Mouse (Mus musculus): ENCODE results near the gene Galc.
"Not testable (repeated sequence)": the region's sequence is repeated elsewhere in the genome, so short reads cannot be mapped to it uniquely, and the experiment has no call there.

Gene Galc

DNA sequence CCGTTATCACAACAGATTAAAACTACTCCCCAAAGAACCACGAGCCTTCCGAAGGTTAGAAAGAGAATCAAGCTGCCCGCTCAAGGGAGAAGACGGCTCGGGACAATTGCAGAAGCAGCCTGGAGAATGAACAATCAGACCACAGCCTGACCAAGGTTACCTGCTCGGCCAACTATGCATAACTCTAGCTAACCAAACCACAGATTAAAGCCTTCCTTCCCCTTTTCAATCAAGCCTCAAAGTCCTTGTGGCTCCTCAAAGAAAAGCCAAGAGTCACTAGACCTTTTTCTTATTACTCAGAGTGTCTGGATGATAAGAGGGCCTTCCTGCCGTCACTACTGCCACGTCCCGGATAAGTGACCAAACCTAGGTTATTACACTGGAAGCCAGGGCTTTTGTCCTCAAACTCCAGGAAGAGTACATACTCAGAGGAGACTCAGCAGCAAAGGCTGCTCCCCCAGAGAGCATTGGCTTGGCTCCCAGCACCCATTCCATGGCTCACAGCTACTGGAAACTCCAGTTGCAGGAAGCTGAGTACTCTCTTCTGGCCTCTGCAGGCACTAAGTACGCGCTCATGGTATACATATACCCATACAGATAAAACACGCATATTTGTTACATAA, 3.8 kb downstream of the Galc start:
- no peak for DNase-seq (ENCODE audit: low spot score)

DNA sequence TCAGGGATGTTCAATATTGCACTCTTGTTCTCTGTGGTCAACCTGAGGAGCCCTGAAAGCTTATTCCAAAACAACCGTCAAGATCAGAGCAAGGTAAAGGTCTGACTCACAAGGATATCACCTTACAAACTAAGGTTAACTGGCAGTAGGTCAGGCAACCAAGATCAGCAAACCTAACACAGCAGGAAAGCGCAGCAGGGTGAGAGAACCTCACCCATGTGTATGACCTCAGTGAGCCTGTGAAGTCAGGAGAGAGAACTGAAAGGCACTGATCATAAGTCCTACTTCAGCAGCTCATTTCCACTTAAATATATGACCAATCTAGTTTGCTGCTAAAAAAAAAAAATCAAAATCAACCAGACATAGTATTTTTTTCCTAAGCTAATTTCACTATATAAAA, 6.8 kb downstream of the Galc start:
- DNase-seq (ENCODE audit: low spot score) = no peak

DNA sequence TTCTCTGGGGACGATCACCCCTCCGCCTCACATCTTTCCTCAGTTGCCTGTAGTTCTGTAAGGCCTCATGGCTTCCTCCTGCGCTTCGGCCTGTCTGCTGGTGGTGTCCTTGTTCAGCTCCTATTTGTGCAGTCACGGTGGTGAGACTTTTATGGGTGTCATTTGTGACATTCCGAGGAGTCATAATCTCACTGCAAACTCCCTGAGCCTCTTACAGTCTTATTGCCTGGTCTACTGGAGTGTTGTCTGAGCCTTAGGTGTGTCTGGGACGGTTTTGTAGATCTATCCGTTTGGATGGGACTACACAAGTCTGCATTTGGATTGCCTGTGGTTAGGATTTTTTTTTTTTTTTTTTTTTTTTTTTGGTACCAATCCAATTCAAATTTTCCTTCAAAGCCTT, 8.9 kb downstream of the Galc start:
- no peak for DNase-seq (ENCODE audit: low spot score)

DNA sequence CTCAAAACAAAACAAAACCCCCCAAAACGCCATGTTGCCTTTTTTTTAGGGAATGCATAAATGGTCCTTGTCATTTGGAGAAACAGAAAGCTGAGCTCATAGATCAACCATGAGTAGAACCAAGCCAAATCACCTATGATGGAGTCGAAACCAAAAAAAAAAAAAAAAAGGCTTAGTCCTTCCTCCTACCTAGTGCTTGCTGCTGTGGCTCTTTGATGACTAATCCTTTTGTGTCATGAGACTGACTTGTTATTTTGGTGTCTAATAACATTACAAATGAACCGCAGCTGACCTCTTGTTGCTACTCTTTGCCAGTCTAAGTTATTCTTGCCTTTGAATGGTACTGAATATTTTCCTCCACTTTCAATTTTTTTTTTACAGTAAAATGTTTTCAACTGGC, 9.6 kb downstream of the Galc start:
- no peak for DNase-seq (ENCODE audit: low spot score)

DNA sequence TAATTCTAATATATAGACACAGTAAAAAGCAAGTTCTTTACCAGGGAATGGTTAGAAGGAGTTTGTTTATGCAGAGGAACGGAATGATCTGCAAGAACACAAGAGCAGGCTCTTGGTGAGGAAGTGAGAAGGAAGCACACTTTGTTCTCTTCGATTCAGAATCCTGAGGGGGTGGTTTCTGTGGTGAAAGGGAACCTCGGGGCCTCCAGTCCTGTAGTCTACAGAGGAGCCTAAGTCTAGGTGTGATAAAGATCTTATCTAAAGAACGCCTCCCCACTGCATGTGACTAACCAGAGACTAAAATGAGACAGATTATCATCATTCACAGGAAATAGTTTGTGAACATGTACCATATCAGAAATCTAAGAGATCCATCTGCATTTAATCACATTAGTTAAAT, 12.4 kb downstream of the Galc start:
- DNase-seq (ENCODE audit: low spot score) = no peak

DNA sequence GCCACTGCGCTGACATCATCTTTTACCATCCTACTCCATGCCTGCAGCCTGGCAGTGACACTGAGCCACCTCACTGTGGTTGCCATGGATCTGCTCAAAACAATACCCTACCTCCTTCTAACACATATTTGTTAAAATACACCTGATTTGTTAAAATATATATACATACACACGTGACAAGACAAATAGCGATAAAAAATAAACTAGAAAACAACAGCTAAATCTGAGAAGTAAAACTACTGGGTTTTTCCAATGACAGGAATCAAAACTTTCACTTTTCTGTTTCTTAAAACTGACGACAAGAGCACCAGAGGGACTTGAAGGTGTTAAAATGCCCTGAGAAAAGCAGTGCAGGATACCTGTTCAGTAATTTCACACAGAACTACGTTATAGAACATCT, 14.4 kb downstream of the Galc start:
- no peak for DNase-seq (ENCODE audit: low spot score)

DNA sequence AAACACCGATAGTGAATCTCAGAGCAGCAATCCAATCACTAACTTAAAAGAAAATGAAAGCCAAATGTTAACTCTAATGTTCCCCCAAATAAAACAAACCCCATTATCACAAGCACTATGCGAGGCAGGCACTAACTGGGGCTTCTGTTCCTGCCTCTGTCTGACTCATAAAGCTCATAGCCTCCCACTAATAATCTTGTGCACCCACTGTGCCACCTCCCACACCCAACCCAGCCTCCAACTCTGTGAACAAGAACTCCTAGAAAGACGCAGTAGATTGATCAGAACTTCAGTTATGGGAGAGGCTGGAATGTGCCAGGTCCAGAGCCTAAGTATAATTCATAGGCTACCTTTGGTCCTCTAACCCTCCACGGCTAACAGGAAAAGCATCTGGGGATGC, 15.1 kb downstream of the Galc start:
- no peak for DNase-seq (ENCODE audit: low spot score)

DNA sequence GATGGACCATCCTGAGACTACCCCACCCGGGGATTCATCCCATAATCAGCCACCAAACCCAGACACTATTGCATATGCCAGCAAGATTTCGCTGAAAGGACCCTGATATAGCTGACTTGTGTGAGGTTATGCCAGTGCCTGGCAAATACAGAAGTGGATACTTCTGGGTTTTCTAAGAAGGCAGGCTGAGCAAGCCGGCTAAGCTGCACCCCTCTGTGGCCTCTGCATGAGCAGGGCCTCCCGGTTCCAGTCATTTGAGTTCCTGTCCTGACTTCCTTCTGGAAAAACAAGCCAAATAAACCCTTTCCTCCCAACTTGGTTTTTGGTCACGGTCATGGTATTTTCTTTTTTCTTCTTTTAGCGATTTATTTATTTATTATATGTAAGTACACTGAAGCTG, 20.8 kb downstream of the Galc start:
- not testable (repeated sequence) for DNase-seq (ENCODE audit: low spot score)

DNA sequence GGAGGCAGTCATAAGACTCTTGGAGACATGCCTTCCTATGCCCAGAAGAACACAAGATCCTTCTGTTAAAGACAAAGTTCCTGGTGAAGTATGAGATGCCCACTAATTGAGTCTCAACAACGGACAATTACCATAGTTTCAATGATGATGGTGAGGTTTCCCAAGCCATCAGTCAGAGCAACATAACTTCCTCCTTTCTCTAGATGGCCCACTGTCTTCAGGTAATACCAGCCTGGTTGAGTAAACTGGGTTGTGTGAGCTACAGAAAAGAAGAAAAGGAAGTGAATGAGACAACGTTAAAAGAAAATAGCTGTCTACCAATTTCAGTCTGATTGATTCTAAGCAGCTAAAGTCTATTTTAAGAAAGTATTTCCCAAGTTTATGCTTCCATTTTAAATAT, 32.2 kb downstream of the Galc start:
- no peak for DNase-seq (ENCODE audit: low spot score)

DNA sequence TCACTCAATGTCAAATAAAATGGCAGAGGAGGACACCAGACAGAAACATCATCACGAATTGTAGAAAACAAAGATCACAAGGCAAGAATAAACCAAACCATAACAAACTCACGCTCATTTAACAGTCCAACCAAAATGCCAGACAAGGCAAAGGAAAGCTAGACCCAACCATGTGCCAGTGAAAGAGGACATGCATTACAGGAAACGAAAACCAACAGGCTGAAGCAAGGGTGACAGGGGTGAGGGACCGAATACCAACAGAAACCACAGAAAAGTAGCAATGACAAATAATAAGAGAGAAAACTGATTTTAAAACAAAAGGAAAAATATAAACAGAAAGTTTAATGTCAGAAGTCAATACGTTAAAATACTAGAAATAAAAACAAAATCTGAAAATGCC, 36.0 kb downstream of the Galc start:
- DNase-seq (ENCODE audit: low spot score) = no peak

DNA sequence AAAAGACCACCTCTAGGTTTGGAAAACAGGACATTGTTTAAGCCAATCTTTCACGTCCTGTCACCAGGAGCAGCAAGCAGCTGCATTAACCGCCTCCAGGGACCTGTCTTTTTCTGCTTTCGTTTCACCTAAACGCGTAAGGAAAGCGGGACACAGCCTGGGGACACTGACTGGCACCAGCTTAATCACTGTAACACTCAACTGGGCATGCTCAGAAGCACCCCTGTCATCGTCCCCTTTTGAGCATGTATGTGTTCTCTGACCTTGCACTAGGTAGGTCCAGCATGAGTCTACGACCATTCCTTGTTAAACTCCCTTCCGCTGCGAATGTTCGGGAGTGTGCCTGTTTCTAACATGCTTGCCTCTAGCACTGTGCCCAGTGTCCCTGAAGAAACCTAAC, 42.8 kb downstream of the Galc start:
- no peak for DNase-seq (ENCODE audit: low spot score)

DNA sequence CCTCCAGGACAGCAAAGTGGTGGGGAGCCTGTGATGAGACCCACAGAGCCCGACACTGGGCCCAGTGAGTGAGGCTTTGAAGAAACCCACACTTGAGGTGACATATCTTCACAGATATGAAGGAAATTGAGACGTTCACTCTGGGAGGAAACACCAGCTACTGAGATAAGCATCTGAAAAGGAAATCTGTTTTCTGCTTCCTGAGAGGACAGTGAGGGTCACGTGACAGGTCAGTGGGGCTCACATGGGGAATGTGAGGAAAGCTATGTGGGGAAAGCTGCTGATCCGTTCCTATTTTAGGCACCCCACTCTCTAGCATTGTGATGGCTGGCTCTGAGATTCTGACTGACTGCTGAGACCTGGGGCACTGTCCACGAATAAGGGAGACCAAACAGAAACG, 43.7 kb downstream of the Galc start:
- no peak for DNase-seq (ENCODE audit: low spot score)

DNA sequence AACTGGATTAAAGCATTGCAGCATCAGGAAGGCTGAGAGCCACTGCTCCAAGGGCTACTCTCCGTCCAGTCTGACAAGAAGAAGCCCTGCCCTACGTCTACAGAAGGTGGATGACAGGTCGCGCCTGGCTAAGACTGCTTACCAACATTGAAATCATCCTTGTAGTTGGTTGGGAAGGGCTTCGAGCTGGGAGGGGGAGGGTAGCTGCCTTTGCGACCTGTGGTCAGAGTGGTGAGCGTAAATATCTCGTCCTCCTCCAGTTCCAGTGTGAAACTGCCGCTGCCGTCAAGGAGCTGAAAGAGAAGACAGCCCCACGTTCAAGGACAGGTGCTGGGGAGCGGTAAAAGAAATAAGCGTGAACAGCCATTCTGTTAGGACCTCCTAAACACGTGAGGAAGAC, 45.1 kb downstream of the Galc start:
- DNase-seq (ENCODE audit: low spot score) = no peak

DNA sequence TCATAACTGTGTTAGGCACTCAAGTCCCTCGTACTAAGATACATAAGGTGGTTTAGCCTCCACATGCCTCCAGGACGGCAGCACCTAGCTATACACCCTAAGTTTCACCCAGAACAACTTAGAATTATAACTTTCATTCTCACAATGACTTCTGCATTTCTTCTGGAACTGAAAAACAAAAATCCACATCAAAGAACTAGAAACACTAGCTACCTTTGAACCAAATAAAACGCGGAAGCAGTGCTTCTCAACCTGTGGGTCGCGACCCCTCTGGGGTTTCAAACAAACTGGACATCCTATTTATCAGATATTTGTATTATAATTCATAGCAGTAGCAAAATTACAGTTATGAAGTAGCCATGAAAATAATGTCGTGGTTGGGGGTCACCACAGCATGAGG, 45.5 kb downstream of the Galc start:
- DNase-seq (ENCODE audit: low spot score) = no peak

DNA sequence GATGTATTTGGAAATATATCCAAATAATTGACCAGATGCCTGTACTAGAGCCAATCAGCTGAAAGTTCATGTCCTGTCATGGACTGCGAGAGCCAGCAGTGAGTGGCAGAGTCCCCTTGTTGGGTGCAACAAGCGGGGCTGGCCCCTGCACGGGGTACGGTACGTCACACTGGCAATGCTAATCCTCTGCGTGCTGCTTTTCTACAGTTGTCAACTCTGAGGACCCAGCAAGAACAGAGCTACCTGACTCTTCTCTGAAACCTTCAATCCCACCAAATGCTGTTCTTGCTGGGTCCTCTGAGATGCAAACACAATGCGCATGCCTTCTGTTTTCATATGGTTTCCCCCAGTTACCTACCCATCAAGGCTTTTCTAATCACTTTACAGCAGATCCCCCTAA, 45.9 kb downstream of the Galc start:
- DNase-seq (ENCODE audit: low spot score) = no peak

DNA sequence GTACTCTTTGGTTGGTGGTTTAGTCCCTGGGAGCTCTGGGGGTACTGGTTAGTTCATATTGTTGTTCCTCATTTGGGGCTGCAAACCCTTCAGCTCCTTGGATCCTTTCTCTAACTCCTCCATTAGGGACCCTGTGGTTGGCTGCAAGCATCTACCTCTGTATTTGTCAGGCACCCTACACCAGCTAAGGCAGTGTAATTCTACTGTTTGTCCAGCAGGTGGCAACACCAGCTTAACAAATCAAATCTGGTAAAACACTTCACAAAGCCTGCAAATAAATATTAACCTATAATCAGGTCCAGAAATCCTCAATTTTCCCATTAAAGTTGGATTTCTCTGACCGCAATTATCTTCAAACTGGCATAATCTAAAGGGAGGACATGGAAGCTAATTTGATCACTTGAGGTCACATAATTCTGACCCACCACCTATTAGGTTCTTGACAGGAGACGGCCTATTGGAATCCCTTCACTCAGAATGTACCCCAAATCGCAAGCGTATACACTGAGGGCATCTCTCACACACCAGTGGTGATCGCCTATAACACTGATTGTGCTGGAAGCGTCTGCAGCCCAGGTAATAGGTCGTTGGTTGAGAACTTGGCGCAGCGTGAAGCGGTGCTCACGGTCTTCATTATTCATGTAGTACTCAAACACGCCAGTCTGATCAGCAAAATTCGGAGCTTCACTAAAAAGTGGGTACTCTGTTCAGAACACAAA, 46.6 kb downstream of the Galc start:
- DNase-seq (ENCODE audit: low spot score) = peak; percentile 77

DNA sequence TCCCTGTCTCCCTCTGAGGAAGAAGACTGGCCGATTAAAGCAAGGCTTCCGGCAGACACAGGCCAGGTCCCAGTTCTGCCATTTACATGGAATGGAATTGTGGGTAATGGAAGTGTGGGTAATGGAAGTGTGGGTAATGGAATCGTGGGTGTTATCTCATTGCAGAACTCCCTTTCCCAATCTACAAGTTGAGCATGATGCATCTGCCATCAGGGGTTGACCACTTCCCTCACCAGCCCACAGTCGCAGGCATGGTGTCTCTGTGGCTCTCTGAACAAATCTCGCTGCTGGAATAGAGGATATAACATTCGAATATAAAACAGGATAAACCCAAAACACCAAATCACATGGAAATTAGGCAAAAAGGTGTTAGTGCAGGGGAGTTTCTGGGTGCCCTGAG, 48.8 kb downstream of the Galc start:
- DNase-seq (ENCODE audit: low spot score) = no peak

DNA sequence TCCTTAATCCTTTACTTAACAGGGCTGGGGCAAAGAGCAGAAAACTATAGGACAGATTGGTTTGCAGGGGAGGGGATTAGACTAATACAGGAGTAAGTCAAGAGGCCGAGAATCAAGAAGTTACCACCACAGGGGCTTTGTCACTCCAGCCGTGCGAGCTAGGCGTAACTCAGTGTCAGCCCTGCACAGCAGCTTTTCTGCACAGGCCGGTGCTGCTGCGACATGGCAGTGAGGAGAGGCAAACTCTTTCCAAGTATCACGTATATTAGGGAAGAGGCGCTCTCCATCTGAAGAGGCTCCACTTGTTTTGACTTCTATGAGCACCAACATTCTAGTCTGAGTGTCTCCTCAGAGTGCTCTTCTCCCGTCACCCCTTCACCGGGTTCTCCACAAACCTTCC, 51.2 kb downstream of the Galc start:
- no peak for DNase-seq (ENCODE audit: low spot score)

DNA sequence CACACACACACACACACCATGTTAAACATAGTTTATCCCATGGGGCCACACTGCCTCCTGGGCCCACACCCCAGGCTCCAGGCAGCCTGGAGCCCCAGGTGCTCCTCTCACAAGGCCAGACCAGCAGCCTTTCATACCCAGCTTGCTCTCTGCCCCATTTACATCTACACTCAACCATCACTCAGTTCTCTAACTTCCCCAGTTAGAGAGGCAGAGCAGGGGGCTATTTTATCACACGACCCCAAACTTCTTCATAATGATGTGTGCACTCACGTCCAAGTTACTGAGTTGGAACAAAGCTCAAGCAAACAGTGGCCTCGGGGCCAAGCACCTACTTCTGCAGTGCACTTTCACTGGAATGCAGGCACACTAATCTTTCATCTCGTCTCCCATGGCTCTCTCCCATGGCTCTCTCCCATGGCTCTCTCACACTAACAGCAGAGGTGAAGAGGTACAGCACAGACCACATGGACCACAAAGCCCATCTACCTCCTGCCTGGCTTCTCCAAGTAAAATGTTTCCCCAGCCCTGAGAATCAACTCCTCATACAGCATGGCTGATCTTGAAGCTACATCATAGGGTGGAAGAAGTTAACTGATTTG, 53.7 kb downstream of the Galc start:
- DNase-seq (ENCODE audit: low spot score) = no peak

DNA sequence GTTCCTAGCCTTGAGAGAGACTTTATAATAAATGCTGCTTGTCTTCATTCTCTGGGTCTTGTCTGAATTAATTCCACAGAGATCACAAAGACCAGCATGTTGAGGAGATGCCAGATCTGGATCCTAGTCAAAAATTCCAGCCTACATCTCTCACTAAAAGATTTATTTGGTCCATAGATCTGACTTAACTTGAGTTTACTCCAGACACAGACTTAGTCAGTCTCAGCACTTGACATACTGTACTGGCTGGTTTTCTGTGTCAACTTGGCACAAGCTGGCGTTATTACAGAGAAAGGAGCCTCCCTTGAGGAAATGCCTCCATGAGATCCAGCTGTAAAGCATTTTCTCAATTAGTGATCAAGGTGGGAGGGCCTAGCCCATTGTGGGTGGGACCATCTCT, 61.9 kb downstream of the Galc start:
- no peak for DNase-seq (ENCODE audit: low spot score)

DNA sequence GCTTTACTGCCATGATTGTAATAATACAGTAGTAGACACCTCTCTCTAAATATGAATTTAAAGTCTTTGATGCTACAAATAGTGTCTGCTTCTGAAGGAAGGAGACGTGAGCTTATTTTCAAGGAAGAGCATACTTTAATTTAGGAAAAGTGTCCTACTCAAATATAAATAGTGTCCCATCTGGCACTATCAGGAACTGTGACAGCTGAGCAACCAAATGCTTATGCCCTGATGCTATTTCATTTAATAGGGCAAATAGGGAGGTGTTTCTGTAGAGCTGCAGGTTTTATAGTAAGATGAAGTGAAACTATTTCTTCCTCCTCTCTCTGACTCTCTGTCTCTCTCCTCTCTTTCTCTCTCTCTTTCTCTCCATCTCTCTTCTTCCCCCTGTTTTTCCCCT, 69.1 kb downstream of the Galc start:
- no peak for DNase-seq (ENCODE audit: low spot score)

DNA sequence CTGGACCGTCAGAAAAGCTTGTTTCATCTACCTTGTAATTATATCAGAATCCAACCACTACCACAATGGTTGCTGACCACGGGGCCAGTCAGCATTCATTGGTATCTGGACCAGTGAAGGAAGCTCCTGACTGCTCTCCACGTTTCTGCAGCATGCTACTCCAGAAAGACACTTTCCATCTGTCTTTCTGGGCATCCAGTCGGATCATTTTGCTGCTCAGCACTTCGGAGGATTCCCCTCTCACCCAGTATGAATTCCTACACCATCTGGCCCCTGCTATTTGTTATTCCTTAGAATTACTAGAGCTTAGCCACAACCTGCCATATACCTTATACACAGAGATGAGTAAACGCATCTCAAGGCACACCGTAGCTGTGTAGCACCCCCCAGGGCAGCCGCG, 70.2 kb downstream of the Galc start:
- DNase-seq (ENCODE audit: low spot score) = no peak

DNA sequence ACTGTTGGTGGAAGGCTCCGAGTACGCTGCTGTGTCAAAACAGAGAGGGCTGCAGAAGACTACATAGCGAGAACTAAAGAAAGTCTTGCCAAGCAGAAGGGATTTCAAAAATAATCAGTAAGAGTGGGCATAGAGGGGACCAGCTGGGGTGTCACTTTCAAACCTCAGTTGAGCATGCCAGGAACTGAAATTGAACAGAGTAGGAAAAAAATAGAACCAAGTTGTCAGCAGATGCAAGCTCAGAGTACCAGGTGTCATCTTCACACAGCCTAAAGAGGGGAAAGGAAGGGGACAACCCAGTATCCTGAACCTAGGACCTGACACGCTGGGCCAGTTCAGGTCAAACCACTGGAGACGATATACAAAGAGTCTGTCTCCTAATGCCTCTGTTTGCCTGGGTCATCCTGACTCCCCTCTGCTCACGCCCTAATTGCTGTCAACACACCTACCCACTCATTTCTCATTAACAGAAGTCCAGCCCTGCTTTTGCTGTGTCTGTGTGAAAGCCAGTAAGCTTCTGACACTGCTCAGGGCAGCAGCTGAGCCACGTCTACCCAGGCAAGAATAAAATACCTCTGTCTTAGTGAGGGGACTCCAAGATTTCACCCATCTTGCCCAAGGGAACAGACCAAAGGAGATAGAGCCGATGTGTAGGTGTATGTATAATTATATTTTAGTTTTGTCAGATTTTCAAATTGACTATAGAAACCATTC, 71.9 kb downstream of the Galc start:
- no peak for DNase-seq (ENCODE audit: low spot score)
